Mouse (Mus musculus): ENCODE results near the gene A230072I06Rik. TPM values are rescaled to one million over a fixed set of nuclear protein-coding genes. Genes with fewer than 3 reads are reported as not detected.

A230072I06Rik gene
- total and polyA plus RNA-seq, 3 experiments: not detected

DNA sequence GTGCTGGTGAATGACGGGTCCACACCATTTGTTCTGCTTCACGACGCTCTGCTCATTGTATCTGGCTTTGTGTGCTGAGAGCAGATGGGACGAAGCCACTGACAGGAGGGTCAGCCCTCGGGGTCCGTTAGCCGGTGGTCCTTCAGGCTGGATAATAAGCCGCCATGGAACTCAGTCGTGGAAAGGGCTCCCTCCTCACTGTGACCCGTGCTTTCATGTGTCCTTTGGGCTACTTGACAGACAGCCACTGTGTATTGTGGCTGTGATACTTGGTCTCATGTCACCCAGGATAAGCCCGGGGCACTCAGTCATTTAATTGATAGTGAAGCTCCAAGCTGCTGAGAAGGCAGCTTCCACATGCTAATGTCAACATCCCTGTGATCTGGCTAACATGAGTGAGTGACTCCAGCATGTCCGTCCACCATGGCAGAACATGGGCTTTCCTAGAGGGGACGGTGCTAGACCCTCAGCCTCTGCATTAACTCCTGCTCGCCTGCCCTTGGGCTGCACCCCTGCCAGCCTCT, 10.3 kb upstream of the A230072I06Rik start:
- Histone ChIP-seq H3K4me3 (ENCODE audit: control insufficient read depth in 1 of 2, insufficient read depth in 1 of 2, low read depth in 2 of 2, low read length in 2 of 2) (no peak overlapping the region), H3K9me3 (replicated peaks; ENCODE audit: insufficient read depth, low read length) (no peaks in the 10 kb centered on the region), H3K79me2 (ENCODE audit: control insufficient read depth, insufficient read depth, low read length, poor library complexity) (no peaks in the 10 kb centered on the region), H3K4me1 (ENCODE audit: control insufficient read depth in 1 of 2, insufficient read depth in 2 of 2, low read length in 2 of 2) (no peaks in the 10 kb centered on the region), H3K9ac (ENCODE audit: control insufficient read depth, low read depth, low read length, poor library complexity, severe bottlenecking) (no peak overlapping the region), H3K27me3 (ENCODE audit: control insufficient read depth in 1 of 2, insufficient read depth in 2 of 2, low read length in 2 of 2) (no peaks in the 10 kb centered on the region), H3K36me3 (ENCODE audit: control insufficient read depth in 1 of 2, insufficient read depth in 2 of 2, low read length in 2 of 2) (no peaks in the 10 kb centered on the region), H3K27ac (ENCODE audit: control insufficient read depth, low read depth, low read length) (no peak overlapping the region)
- no peak for DNase-seq (ENCODE audit: low read depth, low spot score)
- TF ChIP-seq ZKSCAN1 (IDR thresholded peaks at IDR 0.05; ENCODE audit: low read depth, low read length) (no peak), ELF1 (IDR thresholded peaks at IDR 0.05; ENCODE audit: low read depth, low read length) (no peak), RCOR1 (IDR thresholded peaks at IDR 0.05; ENCODE audit: low read depth, low read length) (no peak), TCF12 (IDR thresholded peaks at IDR 0.05; ENCODE audit: low read depth, low read length) (no peak), SMC3 (IDR thresholded peaks at IDR 0.05; ENCODE audit: low read depth, low read length) (no peak), ZC3H11A (IDR thresholded peaks at IDR 0.05; ENCODE audit: low read depth, low read length) (no peak), MYB (IDR thresholded peaks at IDR 0.05; ENCODE audit: low read depth, low read length) (no peak), GATA1 (IDR thresholded peaks at IDR 0.05; ENCODE audit: low read depth, low read length) (no peak), E2F4 (IDR thresholded peaks at IDR 0.05; ENCODE audit: borderline replicate concordance, low read depth, low read length) (no peak), ZNF384 (IDR thresholded peaks at IDR 0.05; ENCODE audit: low read depth, low read length) (no peak), UBTF (IDR thresholded peaks at IDR 0.05; ENCODE audit: borderline replicate concordance, insufficient read depth, low read depth, low read length) (no peak), KAT2A (conservative IDR thresholded peaks at IDR 0.05; ENCODE audit: low read depth, low read length) (no peak), TAL1 (IDR thresholded peaks at IDR 0.05; ENCODE audit: low read length) (no peak), CTCF (IDR thresholded peaks at IDR 0.05 in 2 of 3, conservative IDR thresholded peaks at IDR 0.05 in 1 of 3; ENCODE audit: control insufficient read depth in 1 of 3, insufficient read depth in 1 of 3, low read depth in 2 of 3, low read length in 3 of 3, poor library complexity in 1 of 3, severe bottlenecking in 1 of 3) (no peak), JUND (IDR thresholded peaks at IDR 0.05; ENCODE audit: low read depth, low read length) (no peak), MAX (IDR thresholded peaks at IDR 0.05; ENCODE audit: low read length) (no peak), NRF1 (IDR thresholded peaks at IDR 0.05; ENCODE audit: insufficient read depth, low read depth, low read length, poor library complexity, severe bottlenecking) (no peak), CHD1 (IDR thresholded peaks at IDR 0.05; ENCODE audit: low read depth, low read length) (no peak), ZMIZ1 (IDR thresholded peaks at IDR 0.05; ENCODE audit: low read depth, low read length) (no peak)

- H3K9ac ChIP-seq (ENCODE audit: control insufficient read depth, low read depth, low read length, poor library complexity, severe bottlenecking): no peak overlapping the region
- TF ChIP-seq POLR2A (IDR thresholded peaks at IDR 0.05; ENCODE audit: control insufficient read depth in 1 of 2, insufficient read depth in 1 of 2, low read depth in 1 of 2, low read length in 2 of 2, poor library complexity in 1 of 2) (no peak), CHD2 (IDR thresholded peaks at IDR 0.05; ENCODE audit: low read length) (no peak), TBP (IDR thresholded peaks at IDR 0.05; ENCODE audit: low read depth, low read length) (no peak), MYB (IDR thresholded peaks at IDR 0.05; ENCODE audit: low read depth, low read length) (no peak), RAD21 (IDR thresholded peaks at IDR 0.05; ENCODE audit: low read depth, low read length) (no peak), JUND (IDR thresholded peaks at IDR 0.05; ENCODE audit: low read depth, low read length) (no peak), ZKSCAN1 (IDR thresholded peaks at IDR 0.05; ENCODE audit: low read depth, low read length) (no peak), MXI1 (IDR thresholded peaks at IDR 0.05; ENCODE audit: low read depth, low read length) (no peak)
- H3K36me3 ChIP-seq (ENCODE audit: control insufficient read depth in 1 of 2, insufficient read depth in 2 of 2, low read length in 2 of 2): no peaks in the 10 kb centered on the region
- no peaks in the 10 kb centered on the region for H3K4me1 ChIP-seq (ENCODE audit: control insufficient read depth in 1 of 2, insufficient read depth in 2 of 2, low read length in 2 of 2)
- no peak overlapping the region for H3K27ac ChIP-seq (ENCODE audit: control insufficient read depth, low read depth, low read length)
- no peak for DNase-seq (ENCODE audit: low read depth, low spot score)
- H3K9me3 ChIP-seq (replicated peaks; ENCODE audit: insufficient read depth, low read length): no peaks in the 10 kb centered on the region
- H3K27me3 ChIP-seq (ENCODE audit: control insufficient read depth in 1 of 2, insufficient read depth in 2 of 2, low read length in 2 of 2): no peaks in the 10 kb centered on the region
- H3K79me2 ChIP-seq (ENCODE audit: control insufficient read depth, insufficient read depth, low read length, poor library complexity): no peaks in the 10 kb centered on the region
- H3K4me3 ChIP-seq (ENCODE audit: control insufficient read depth in 1 of 2, insufficient read depth in 1 of 2, low read depth in 2 of 2, low read length in 2 of 2): no peak overlapping the region
Measured at GRCm38 (mm10) chr8:12279482-12280192, 1.0 kb downstream of the A230072I06Rik start.
